Mouse (Mus musculus) small intestine, adult 2 months (tissue): ENCODE results near the gene Rbm20. TPM values are rescaled to one million over a fixed set of nuclear protein-coding genes. Genes with fewer than 3 reads are reported as not detected.

ENCODE experiments used
- H3K27ac ChIP-seq: fragments of 200-500 bp; 2 replicates; pipeline ENCODE4 v1.5.1; 2012; ENCODE audit warnings: low read depth, low read length, control low read depth, inconsistent platforms; ENCODE audit not compliant: insufficient read depth
- H3K27me3 ChIP-seq: fragments of 200-500 bp; 2 replicates; pipeline ENCODE4 v1.6.1; 2012; ENCODE audit warnings: mild to moderate bottlenecking, moderate library complexity, low read length, inconsistent platforms; ENCODE audit not compliant: control insufficient read depth, insufficient read depth
- H3K36me3 ChIP-seq: fragments of 200-500 bp; 2 replicates; pipeline ENCODE4 v1.6.1; 2012; ENCODE audit warnings: mild to moderate bottlenecking, low read length, control low read depth, inconsistent platforms; ENCODE audit not compliant: control insufficient read depth, insufficient read depth
- H3K4me1 ChIP-seq: fragments of 200-500 bp; 2 replicates; pipeline ENCODE4 v1.6.1; 2012; ENCODE audit warnings: low read length, inconsistent platforms, mixed read lengths; ENCODE audit not compliant: control insufficient read depth, insufficient read depth, insufficient read length
- H3K4me3 ChIP-seq: fragments of 200-500 bp; 2 replicates; pipeline ENCODE4 v1.5.1; 2012; ENCODE audit warnings: low read depth, mild to moderate bottlenecking, control low read depth, inconsistent platforms, low read length, moderate library complexity
- CTCF ChIP-seq: fragments of 200-500 bp; IDR thresholded peaks from 2 replicates; pipeline ENCODE4 v1.5.1; 2012; ENCODE audit warnings: low read depth, mild to moderate bottlenecking, control low read depth, inconsistent platforms, low read length, moderate library complexity, mixed read lengths; ENCODE audit not compliant: insufficient replicate concordance, insufficient read length; ENCODE audit errors: extremely low read depth
- POLR2A ChIP-seq: fragments of 200-500 bp; IDR thresholded peaks from 2 replicates; pipeline ENCODE4 v1.6.1; 2012; ENCODE audit warnings: low read depth, mild to moderate bottlenecking, control low read depth, inconsistent platforms, low read length, moderate library complexity
- WGBS: fragments of 180-500 bp; shearing (Covaris S2); methylation state at CpG from one replicate; pipeline ENCODE4 v1.1.7; 2018; 5-methylcytosine and 5-hydroxymethylcytosine counted together
- polyA plus RNA-seq: library from polyadenylated mRNA; depleted of rRNA; stranded (reverse); fragments of >200 nt; gene quantifications from 2 replicates; pipeline ENCODE4 v1.2.3, GENCODE M21; 2012

Rbm20 gene
- polyA plus RNA-seq, 1 experiment, result 0.16 TPM

GRCm38 (mm10) chr19:53660722-53661420 lies 16.2 kb upstream of the Rbm20 start:
- H3K36me3 ChIP-seq, result no peaks in the 10 kb centered on the region
- no peaks in the 10 kb centered on the region for H3K4me1 ChIP-seq
- 81% methylated on average over 9 of the region's 9 CpGs for WGBS
- no peak overlapping the region for H3K4me3 ChIP-seq
- TF ChIP-seq CTCF, result no peak
- no peak for TF ChIP-seq POLR2A
- H3K27me3 ChIP-seq, result no peaks in the 10 kb centered on the region
- H3K27ac ChIP-seq, result no peak overlapping the region

- Histone ChIP-seq H3K36me3 (no peaks in the 10 kb centered on the region), H3K27ac (no peak overlapping the region), H3K27me3 (no peaks in the 10 kb centered on the region), H3K4me3 (no peak overlapping the region), H3K4me1 (no peaks in the 10 kb centered on the region)
- TF ChIP-seq CTCF (no peak), POLR2A (no peak)
- WGBS, result 70% methylated on average over 14 of the region's 14 CpGs
Observed at GRCm38 (mm10) chr19:53661938-53662722, 15.0 kb upstream of the Rbm20 start.

GRCm38 (mm10) chr19:53664831-53665230 lies 12.3 kb upstream of the Rbm20 start:
- TF ChIP-seq POLR2A (no peak), CTCF (no peak)
- Histone ChIP-seq H3K4me1 (no peaks in the 10 kb centered on the region), H3K27me3 (no peaks in the 10 kb centered on the region), H3K36me3 (no peaks in the 10 kb centered on the region), H3K4me3 (no peak overlapping the region), H3K27ac (no peak overlapping the region)
- 72% methylated on average over 9 of the region's 9 CpGs for WGBS

- WGBS, result 90% methylated on average over 4 of the region's 4 CpGs
- Histone ChIP-seq H3K36me3 (no peaks in the 10 kb centered on the region), H3K27ac (no peak overlapping the region), H3K27me3 (no peaks in the 10 kb centered on the region), H3K4me3 (no peak overlapping the region), H3K4me1 (no peaks in the 10 kb centered on the region)
- TF ChIP-seq POLR2A, result no peak
- TF ChIP-seq CTCF, result no peak
Observed at GRCm38 (mm10) chr19:53665391-53665790, 11.7 kb upstream of the Rbm20 start.

GRCm38 (mm10) chr19:53666708-53667107 lies 10.4 kb upstream of the Rbm20 start:
- H3K36me3 ChIP-seq, result no peaks in the 10 kb centered on the region
- 23% methylated on average over 8 of the region's 8 CpGs for WGBS
- no peaks in the 10 kb centered on the region for H3K4me1 ChIP-seq
- H3K27me3 ChIP-seq, result peaks cover 2% of the 10 kb centered on the region; the same call in 1 of the 2 replicates
- no peak overlapping the region for H3K27ac ChIP-seq
- H3K4me3 ChIP-seq, result no peak overlapping the region
- TF ChIP-seq CTCF, result no peak
- no peak for TF ChIP-seq POLR2A

- H3K27ac ChIP-seq, result no peak overlapping the region
- no peaks in the 10 kb centered on the region for H3K36me3 ChIP-seq
- H3K4me3 ChIP-seq, result no peak overlapping the region
- H3K27me3 ChIP-seq, result peaks cover 6% of the 10 kb centered on the region; the same call in 1 of the 2 replicates
- WGBS, result 84% methylated on average over 7 of the region's 7 CpGs
- no peak for TF ChIP-seq POLR2A
- TF ChIP-seq CTCF, result no peak
- H3K4me1 ChIP-seq, result no peaks in the 10 kb centered on the region
Observed at GRCm38 (mm10) chr19:53668821-53669220, 8.3 kb upstream of the Rbm20 start.

- Histone ChIP-seq H3K36me3 (no peaks in the 10 kb centered on the region), H3K27me3 (peaks cover 14% of the 10 kb centered on the region; the same call in 1 of the 2 replicates), H3K27ac (no peak overlapping the region), H3K4me1 (no peaks in the 10 kb centered on the region), H3K4me3 (no peak overlapping the region)
- 76% methylated on average over 12 of the region's 12 CpGs for WGBS
- no peak for TF ChIP-seq CTCF
Observed at GRCm38 (mm10) chr19:53670625-53671141, 6.4 kb upstream of the Rbm20 start.
